11 mouse cellular contexts compared by ENCODE assay signal in the genomic region with DNA sequence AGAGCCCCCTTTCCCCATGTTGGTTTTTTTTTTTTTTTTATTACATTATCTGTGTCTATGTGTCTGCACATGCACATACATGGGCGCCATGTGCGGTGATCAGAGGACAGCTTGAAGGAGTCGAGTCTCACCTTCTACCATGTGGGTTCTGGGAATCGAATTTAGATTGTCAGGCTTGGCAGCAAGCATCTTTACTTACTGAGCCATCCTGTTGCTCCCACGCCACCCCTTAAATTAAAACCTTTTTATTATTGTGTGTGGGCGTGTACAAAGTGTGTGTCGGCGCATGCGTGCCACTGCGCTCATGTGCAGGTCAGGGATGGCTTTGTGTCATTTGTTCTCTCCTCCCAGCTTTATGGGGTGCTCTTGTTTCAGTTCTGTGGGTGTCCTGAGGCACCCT. TPM values are rescaled to one million over a fixed set of nuclear protein-coding genes. Genes with fewer than 3 reads are reported as not detected.
A peak's percentile ranks its signal among the peaks of the same experiment; 100 is the strongest.
DNase-seq lines count a peak whose midpoint lies in the region.
"Had no signal": no experiment of that assay in that cellular context is flagged by ENCODE, and none has a peak within 500 bp of the region (broad histone marks: within the 10 kb centered on the region; RNA-seq: fewer than 3 reads in every experiment).

No protein-coding gene starts in this region.

- DNase-seq in frontal cortex, adult 2 months (ENCODE audit: extremely low spot score in 1 of 2, low spot score in 1 of 2): peak; percentile 39 to 45
- DNase-seq in frontal cortex, postnatal 25 days (ENCODE audit: low spot score in 2 of 2): no peak
- DNase-seq in layer of hippocampus, adult 18-20 months (ENCODE audit: low spot score in 2 of 2): peak; percentile 46 to 79
- no peak for DNase-seq in layer of hippocampus, postnatal 10 days (ENCODE audit: low spot score in 2 of 2)
- DNase-seq in right cerebral cortex, adult 18-20 months: peak; percentile 48
- no peak for DNase-seq in right cerebral cortex, postnatal 10 days (ENCODE audit: low spot score in 2 of 2)
- DNase-seq: adrenal gland, postnatal 14 days; cerebellum, adult 18-20 months; cerebellum, adult 9-11 months; cerebellum, postnatal 36 days; heart, adult 18-20 months had no signal

RNA-seq across cellular contexts. Expression of gene Kif1c, which starts 10.7 kb away (rescaled TPM):
- 45.2 and 48.5 TPM in 2 replicates for polyA plus RNA-seq in frontal cortex, adult 2 months (2012; rRNA removed)
- 10 to 100 TPM; 70.4 to 82.8 TPM for total RNA-seq in layer of hippocampus, adult 18-20 months (2021)
- total RNA-seq in layer of hippocampus, postnatal 10 days (2021): 10 to 100 TPM; 55.9 to 59.9 TPM

RNA-seq across cellular contexts. Expression of gene Inca1, which starts 11.1 kb away (rescaled TPM):
- polyA plus RNA-seq in frontal cortex, adult 2 months (2012; rRNA removed): 3.5 and 3.9 TPM in 2 replicates
- 1 to 10 TPM; 3.7 to 4.3 TPM for total RNA-seq in layer of hippocampus, adult 18-20 months (2021)
- 1 to 10 TPM; 1.4 to 1.8 TPM for total RNA-seq in layer of hippocampus, postnatal 10 days (2021)

RNA-seq across cellular contexts. Expression of gene Camta2, which starts 23.1 kb away (rescaled TPM):
- polyA plus RNA-seq in frontal cortex, adult 2 months (2012; rRNA removed): 95.6 and 121 TPM in 2 replicates
- 100 to 1,000 TPM; 330 to 389 TPM for total RNA-seq in layer of hippocampus, adult 18-20 months (2021)
- 100 to 1,000 TPM; 183 to 189 TPM for total RNA-seq in layer of hippocampus, postnatal 10 days (2021)

RNA-seq across cellular contexts. Expression of gene Spag7, which starts 41.8 kb away (rescaled TPM):
- 93.4 and 104 TPM in 2 replicates for polyA plus RNA-seq in frontal cortex, adult 2 months (2012; rRNA removed)
- total RNA-seq in layer of hippocampus, adult 18-20 months (2021): 10 to 100 TPM; 50.5 to 51.9 TPM
- 10 to 100 TPM; 52.8 to 53.9 TPM for total RNA-seq in layer of hippocampus, postnatal 10 days (2021)

RNA-seq across cellular contexts. Expression of gene Zfp3, which starts 53.0 kb away (rescaled TPM):
- polyA plus RNA-seq in frontal cortex, adult 2 months (2012; rRNA removed): 8.7 and 9.8 TPM in 2 replicates
- total RNA-seq in layer of hippocampus, adult 18-20 months (2021): 10 to 100 TPM; 22.5 to 24.6 TPM
- 10 to 100 TPM; 16.2 to 17.4 TPM for total RNA-seq in layer of hippocampus, postnatal 10 days (2021)

Comparison
In these comparisons a context has a peak if more than half of its experiments do, and no peak if none do; other contexts are left out.
1. DNase-seq: peak in frontal cortex, adult 2 months (2 of 2), layer of hippocampus, adult 18-20 months (2 of 2) and right cerebral cortex, adult 18-20 months (single experiment); none in frontal cortex, postnatal 25 days (0 of 2), layer of hippocampus, postnatal 10 days (0 of 2) and right cerebral cortex, postnatal 10 days (0 of 2).